8 mouse cellular contexts compared by ENCODE assay signal in genomic region chr14:78538572-78539320, GRCm38 (mm10). TPM values are rescaled to one million over a fixed set of nuclear protein-coding genes. Genes with fewer than 3 reads are reported as not detected.
A peak's percentile ranks its signal among the peaks of the same experiment; 100 is the strongest.
DNase-seq lines count a peak whose midpoint lies in the region; ATAC-seq and TF ChIP-seq lines count a peak whose summit lies in the region.

No protein-coding gene starts in this region.

- POLR2A ChIA-PET in Patski (lab: Charles Lee), result no interaction called here

- CTCF ChIA-PET in Patski (lab: Charles Lee), result interaction anchor here (2.5 kb wide), 1 partner anchor 25 kb away, joined by 5 read pairs; no protein-coding TSS in a partner anchor

- DNase-seq in forebrain, embryonic 11.5 days (ENCODE audit: low spot score), result no peak
- DNase-seq in Patski (ENCODE audit: low read depth, low spot score), result peak; percentile 42
- peak; percentile 81 for DNase-seq in forelimb bud, embryonic 11.5 days (ENCODE audit: low read depth, low spot score)
- DNase-seq in kidney, postnatal 0 days (ENCODE audit: low spot score), result peak; percentile 67
- no peak for DNase-seq in spleen, postnatal 14 days (ENCODE audit: low spot score in 2 of 2)
- DNase-seq in ovary, postnatal 10 days (ENCODE audit: low spot score), result no peak

- H3K36me3 ChIP-seq in forebrain, embryonic 15.5 days, result no peaks in the 10 kb centered on the region
- no peaks in the 10 kb centered on the region for H3K36me3 ChIP-seq in forebrain, embryonic 11.5 days (ENCODE audit: control insufficient read depth, insufficient read depth, low read length)
- no peaks in the 10 kb centered on the region for H3K36me3 ChIP-seq in kidney, postnatal 0 days (ENCODE audit: insufficient read depth, low read length)

- no peak overlapping the region for H3K4me3 ChIP-seq in forebrain, embryonic 15.5 days
- no peak overlapping the region for H3K4me3 ChIP-seq in forebrain, embryonic 11.5 days (ENCODE audit: low read depth, low read length)
- H3K4me3 ChIP-seq in kidney, postnatal 0 days (replicated peaks; ENCODE audit: low read depth, low read length), result no peak overlapping the region

- no peak overlapping the region for H3K9ac ChIP-seq in forebrain, embryonic 15.5 days (replicated peaks)
- no peak overlapping the region for H3K9ac ChIP-seq in forebrain, embryonic 11.5 days (ENCODE audit: low read length)
- no peak overlapping the region for H3K9ac ChIP-seq in kidney, postnatal 0 days (ENCODE audit: low read depth, low read length)

- H3K27me3 ChIP-seq in forebrain, embryonic 15.5 days, result no peaks in the 10 kb centered on the region
- no peaks in the 10 kb centered on the region for H3K27me3 ChIP-seq in forebrain, embryonic 11.5 days (ENCODE audit: control insufficient read depth, insufficient read depth, low read length)
- H3K27me3 ChIP-seq in Patski, result no peaks in the 10 kb centered on the region
- no peaks in the 10 kb centered on the region for H3K27me3 ChIP-seq in kidney, postnatal 0 days (ENCODE audit: insufficient read depth, low read length)

- in situ Hi-C loops in Patski (cut with MboI; ENCODE audit: low pct_unique_long_range_greater_than_20kb), result no loop called here

- peak overlapping the region; percentile 27; the same call in 1 of the 2 replicates for H3K27ac ChIP-seq in forebrain, embryonic 15.5 days (replicated peaks)
- H3K27ac ChIP-seq in forebrain, embryonic 11.5 days (ENCODE audit: low read depth, low read length), result no peak overlapping the region
- H3K27ac ChIP-seq in kidney, postnatal 0 days, result peak overlapping the region; percentile 79

- no peak for ATAC-seq in forebrain, embryonic 15.5 days (replicated peaks)
- ATAC-seq in forebrain, embryonic 11.5 days (replicated peaks; ENCODE audit: low FRiP score), result no peak
- peak; percentile 63 for ATAC-seq in Patski
- ATAC-seq in kidney, postnatal 0 days (replicated peaks; ENCODE audit: low FRiP score, low read depth), result no peak
- no peak for ATAC-seq in megakaryocyte-erythroid progenitor cell, adult 5-6 weeks (replicated peaks; ENCODE audit: low FRiP score, low TSS enrichment, poor library complexity, severe bottlenecking)

- H3K4me2 ChIP-seq in forebrain, embryonic 15.5 days (replicated peaks), result no peak overlapping the region
- H3K4me2 ChIP-seq in forebrain, embryonic 11.5 days (ENCODE audit: low read depth, low read length, severe bottlenecking), result no peak overlapping the region
- H3K4me2 ChIP-seq in kidney, postnatal 0 days (ENCODE audit: low read length), result no peak overlapping the region

- no peaks in the 10 kb centered on the region for H3K9me3 ChIP-seq in forebrain, embryonic 15.5 days
- no peaks in the 10 kb centered on the region for H3K9me3 ChIP-seq in forebrain, embryonic 11.5 days (ENCODE audit: control insufficient read depth, low read length)
- no peaks in the 10 kb centered on the region for H3K9me3 ChIP-seq in kidney, postnatal 0 days (replicated peaks; ENCODE audit: low read length)

- no peak for TF ChIP-seq CTCF in Patski (IDR thresholded peaks at IDR 0.05)
- 0 out of 2 replicates have a peak, but pooled peaks have one; percentile 11 for TF ChIP-seq CTCF in kidney, postnatal 0 days (IDR thresholded peaks at IDR 0.05; ENCODE audit: low read depth)

- WGBS in forebrain, embryonic 15.5 days, result 55% methylated on average over 5 of the region's 5 CpGs
- 51% methylated on average over 5 of the region's 5 CpGs for WGBS in forebrain, embryonic 11.5 days
- 16% methylated on average over 5 of the region's 5 CpGs for WGBS in kidney, postnatal 0 days

- H3K4me1 ChIP-seq in forebrain, embryonic 15.5 days, result peaks cover 26% of the 10 kb centered on the region
- peaks cover 3% of the 10 kb centered on the region for H3K4me1 ChIP-seq in forebrain, embryonic 11.5 days (replicated peaks; ENCODE audit: control insufficient read depth, insufficient read depth, low read length)
- peaks cover 27% of the 10 kb centered on the region; the same call in 1 of the 2 replicates for H3K4me1 ChIP-seq in kidney, postnatal 0 days (replicated peaks; ENCODE audit: insufficient read depth, low read length)

RNA-seq across cellular contexts. Expression of gene Akap11, which starts 2.1 kb away (rescaled TPM):
- polyA plus RNA-seq in forebrain, embryonic 15.5 days (2015; fragmentation: Nextera tagmentation; extraction: Ambion mirVana), result 38.5 and 39.2 TPM in 2 replicates
- 18.3 and 19.5 TPM in 2 replicates for polyA plus RNA-seq in forebrain, embryonic 11.5 days (2014; fragmentation: Nextera tagmentation; extraction: Ambion mirVana)
- 54.3 TPM for polyA plus RNA-seq in Patski (2021)
- polyA plus RNA-seq in kidney, postnatal 0 days (2015; fragmentation: Nextera tagmentation; extraction: Ambion mirVana), result 12.2 and 13.0 TPM in 2 replicates
- total RNA-seq in megakaryocyte-erythroid progenitor cell, adult 5-6 weeks (2014; fragmentation: Nextera tagmentation), result 26.5 and 29.7 TPM in 2 replicates
- total RNA-seq in megakaryocyte-erythroid progenitor cell, adult 5-6 weeks (2017), result 40.8 and 65.8 TPM in 2 replicates

Comparison
In these comparisons a context has a peak if more than half of its experiments do, and no peak if none do; other contexts are left out.
1. DNase-seq: peak in Patski (single experiment), forelimb bud, embryonic 11.5 days (single experiment) and kidney, postnatal 0 days (single experiment); none in forebrain, embryonic 11.5 days (single experiment), spleen, postnatal 14 days (0 of 2) and ovary, postnatal 10 days (single experiment).